Comparison of ENCODE assay signal across 10 mouse cellular contexts in the genomic region with DNA sequence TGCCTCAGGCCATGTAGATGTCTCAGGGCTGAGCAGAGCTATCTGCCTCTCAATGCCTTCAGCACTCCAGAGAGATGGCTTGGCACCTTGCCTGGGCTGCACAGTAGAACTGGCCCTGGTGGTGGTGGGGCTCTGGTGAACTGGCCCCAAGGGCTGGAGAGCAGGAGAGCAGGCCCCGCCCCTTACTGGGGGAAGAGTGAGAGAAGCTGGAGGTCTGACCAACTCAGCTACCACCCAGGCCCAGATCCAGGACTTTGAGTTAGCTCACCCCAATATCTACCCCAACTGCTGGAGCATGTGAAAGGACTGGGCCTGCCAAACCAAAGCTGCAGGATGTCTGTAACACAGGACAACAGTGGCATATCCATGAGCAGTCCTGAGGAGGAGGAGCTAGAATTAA. TPM values are rescaled to one million over a fixed set of nuclear protein-coding genes. Genes with fewer than 3 reads are reported as not detected.
DNase-seq lines count a peak whose midpoint lies in the region; ATAC-seq lines count a peak whose summit lies in the region.
"Had no signal": no experiment of that assay in that cellular context is flagged by ENCODE, and none has a peak within 500 bp of the region (broad histone marks: within the 10 kb centered on the region; RNA-seq: fewer than 3 reads in every experiment).

No protein-coding gene starts in this region.

- no peaks in the 10 kb centered on the region for H3K9me3 ChIP-seq in heart, embryonic 10.5 days
- no peaks in the 10 kb centered on the region for H3K9me3 ChIP-seq in limb, embryonic 13.5 days
- H3K9me3 ChIP-seq: liver, embryonic 15.5 days had no signal

- no peaks in the 10 kb centered on the region for H3K36me3 ChIP-seq in heart, embryonic 10.5 days
- H3K36me3 ChIP-seq in limb, embryonic 13.5 days: no peaks in the 10 kb centered on the region
- H3K36me3 ChIP-seq: liver, embryonic 15.5 days had no signal

- 80% methylated on average over 1 of the region's 1 CpGs for WGBS in heart, embryonic 10.5 days
- 86% methylated on average over 1 of the region's 1 CpGs for WGBS in limb, embryonic 13.5 days

- H3K4me3 ChIP-seq in heart, embryonic 10.5 days: no peak overlapping the region
- no peak overlapping the region for H3K4me3 ChIP-seq in limb, embryonic 13.5 days
- H3K4me3 ChIP-seq: erythroblast, embryonic 14.5 days; liver, embryonic 15.5 days had no signal

- DNase-seq in kidney, postnatal 10 days: peak; percentile 60
- DNase-seq in kidney, adult 11 months: no peak
- peak; percentile 44 to 68 for DNase-seq in urinary bladder, postnatal 4 days (ENCODE audit: low spot score in 2 of 2)
- DNase-seq in urinary bladder, adult 2 months (ENCODE audit: low spot score): no peak
- DNase-seq in heart, embryonic 10.5 days (ENCODE audit: low spot score): no peak
- DNase-seq in spleen, postnatal 10 days (ENCODE audit: low spot score in 2 of 2): no peak
- no peak for DNase-seq in thymus, adult 18-20 months

- H3K27me3 ChIP-seq in heart, embryonic 10.5 days (ENCODE audit: insufficient read depth, poor library complexity, severe bottlenecking): no peaks in the 10 kb centered on the region
- no peaks in the 10 kb centered on the region for H3K27me3 ChIP-seq in limb, embryonic 13.5 days

- H3K27ac ChIP-seq in heart, embryonic 10.5 days: peak overlapping the region; percentile 13; the same call in 1 of the 2 replicates
- 0 out of 2 replicates have a peak overlapping the region, but pooled peaks have one; percentile 48 for H3K27ac ChIP-seq in limb, embryonic 13.5 days
- H3K27ac ChIP-seq: liver, embryonic 15.5 days had no signal

- H3K4me1 ChIP-seq in heart, embryonic 10.5 days: peaks cover 32% of the 10 kb centered on the region
- peaks cover 29% of the 10 kb centered on the region for H3K4me1 ChIP-seq in limb, embryonic 13.5 days

- ATAC-seq in limb, embryonic 13.5 days (ENCODE audit: low FRiP score, low read depth): peak; percentile 20; the same call in 1 of the 2 replicates

- no peak overlapping the region for H3K9ac ChIP-seq in limb, embryonic 13.5 days
- H3K9ac ChIP-seq: liver, embryonic 15.5 days had no signal

- H3K4me2 ChIP-seq in limb, embryonic 13.5 days (replicated peaks): no peak overlapping the region
- H3K4me2 ChIP-seq: liver, embryonic 15.5 days had no signal

RNA-seq across cellular contexts. Expression of a gene that starts 33.7 kb away (rescaled TPM):
- 301 and 304 TPM in 2 replicates for polyA plus RNA-seq in urinary bladder, adult 2 months (2012; rRNA removed)
- 175 and 176 TPM in 2 replicates for polyA plus RNA-seq in heart, embryonic 10.5 days (2016; fragmentation: Nextera tagmentation; extraction: Ambion mirVana)
- 138 and 147 TPM in 2 replicates for polyA plus RNA-seq in limb, embryonic 13.5 days (2015; fragmentation: Nextera tagmentation; extraction: Ambion mirVana)
- polyA plus RNA-seq: erythroblast, embryonic 14.5 days had no signal

Comparison
In these comparisons a context has a peak if more than half of its experiments do, and no peak if none do; other contexts are left out.
1. DNase-seq: peak in kidney, postnatal 10 days (single experiment) and urinary bladder, postnatal 4 days (2 of 2); none in kidney, adult 11 months (single experiment), urinary bladder, adult 2 months (single experiment), heart, embryonic 10.5 days (single experiment), spleen, postnatal 10 days (0 of 2) and thymus, adult 18-20 months (0 of 2).